Mouse (Mus musculus): ENCODE results near the gene Lrrc2. TPM values are rescaled to one million over a fixed set of nuclear protein-coding genes. Genes with fewer than 3 reads are reported as not detected.

Gene Lrrc2
- polyA plus RNA-seq (2012; ENCODE audit: insufficient read depth, insufficient read length, missing spikeins) = 0.15 TPM in 1 of 2 replicates, not detected in the other

DNA sequence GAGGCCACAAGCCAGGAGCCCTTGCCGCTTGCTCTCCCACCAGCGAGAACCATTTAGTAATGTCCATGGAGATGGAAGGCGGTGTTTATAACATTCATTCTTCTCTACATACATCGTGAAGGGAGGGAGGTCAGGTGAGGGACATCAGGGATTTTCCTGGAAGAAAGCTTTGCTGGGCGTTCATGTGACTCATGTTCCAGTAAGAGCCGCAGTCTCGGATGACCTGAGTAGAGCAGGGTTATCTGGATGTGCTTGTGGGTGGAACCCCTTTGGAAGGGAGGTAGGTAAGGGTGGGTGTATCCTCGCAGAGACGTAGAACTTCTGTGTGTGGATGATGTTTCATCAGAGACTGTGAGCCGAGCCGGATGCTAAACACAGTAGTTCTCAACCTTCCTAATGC is at the start of gene Lrrc2:
Lrrc2 (plus strand) TSS at position 149 of the 400 bp plus-strand sequence.
- 0 out of 2 replicates have a peak, but pooled peaks cover 3% of the 10 kb centered on the region for H3K4me1 ChIP-seq (ENCODE audit: control insufficient read depth, insufficient read depth, low read length)
- H3K4me3 ChIP-seq (ENCODE audit: insufficient read depth, low read length) = no peak within 1 kb of the TSS
- TF ChIP-seq POLR2A (IDR thresholded peaks at IDR 0.05; ENCODE audit: borderline replicate concordance, low read depth, low read length) = no peak
- no peak for TF ChIP-seq CTCF (IDR thresholded peaks at IDR 0.05; ENCODE audit: low read depth, low read length)
- no peak within 1 kb of the TSS for H3K27ac ChIP-seq (ENCODE audit: insufficient read depth, low read depth, low read length)

DNA sequence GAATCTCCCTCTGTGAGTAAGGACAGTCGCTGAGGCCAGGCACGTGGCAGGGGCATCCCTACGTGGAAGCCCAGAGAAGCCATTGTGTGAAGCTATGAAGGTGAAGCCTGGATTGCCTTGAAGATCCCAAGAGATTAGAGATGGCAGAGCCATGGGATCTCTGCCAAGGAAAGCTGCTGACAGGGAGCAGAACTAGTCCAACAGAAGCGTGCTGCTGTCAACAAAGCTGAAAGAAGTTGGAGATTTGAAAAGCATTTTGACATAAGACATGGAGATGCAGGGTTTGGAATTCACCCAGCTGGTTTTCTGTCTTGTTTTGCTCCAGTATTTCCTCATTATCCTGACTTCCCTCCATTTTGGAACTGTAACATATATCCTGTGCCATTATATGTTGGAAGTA is 49.1 kb upstream of the Lrrc2 start:
- TF ChIP-seq POLR2A (IDR thresholded peaks at IDR 0.05; ENCODE audit: borderline replicate concordance, low read depth, low read length) = no peak
- TF ChIP-seq CTCF (IDR thresholded peaks at IDR 0.05; ENCODE audit: low read depth, low read length) = no peak
- H3K4me3 ChIP-seq (ENCODE audit: insufficient read depth, low read length) = no peak overlapping the region
- H3K4me1 ChIP-seq (ENCODE audit: control insufficient read depth, insufficient read depth, low read length) = no peaks in the 10 kb centered on the region
- no peak overlapping the region for H3K27ac ChIP-seq (ENCODE audit: insufficient read depth, low read depth, low read length)

DNA sequence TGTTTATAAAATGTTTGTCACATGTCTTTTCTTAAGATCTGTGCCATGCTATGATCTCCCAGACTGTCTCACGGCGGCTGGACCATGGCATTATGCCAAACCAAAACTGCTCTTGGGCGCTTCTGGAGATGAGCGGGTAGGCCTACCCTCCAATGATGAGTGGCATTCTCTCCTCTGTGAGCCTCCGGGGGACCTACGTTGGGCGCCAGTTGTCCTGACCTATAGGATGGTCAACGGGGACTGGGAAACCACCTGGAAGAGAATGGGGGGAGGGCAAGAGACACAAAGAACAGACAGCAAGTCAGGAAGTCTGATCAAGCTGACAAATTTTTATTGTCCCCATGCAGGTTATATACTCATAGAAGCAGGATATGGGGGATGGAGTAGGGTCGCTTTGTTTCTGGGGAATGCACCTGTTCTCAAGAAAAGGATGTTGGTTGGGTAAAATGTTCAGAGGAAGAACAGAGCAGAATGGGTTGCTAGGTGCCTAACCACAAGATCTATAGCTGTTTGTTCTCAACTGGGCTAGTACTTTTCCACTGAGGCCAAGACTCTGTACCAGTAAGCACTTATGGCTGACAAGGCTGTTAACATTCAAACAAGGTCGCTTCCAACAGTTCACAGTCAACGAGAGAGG is 44.0 kb upstream of the Lrrc2 start:
- TF ChIP-seq CTCF (IDR thresholded peaks at IDR 0.05; ENCODE audit: low read depth, low read length) (no peak), POLR2A (IDR thresholded peaks at IDR 0.05; ENCODE audit: borderline replicate concordance, low read depth, low read length) (no peak)
- no peak overlapping the region for H3K4me3 ChIP-seq (ENCODE audit: insufficient read depth, low read length)
- no peak overlapping the region for H3K27ac ChIP-seq (ENCODE audit: insufficient read depth, low read depth, low read length)
- peaks cover 3% of the 10 kb centered on the region; the same call in 1 of the 2 replicates for H3K4me1 ChIP-seq (ENCODE audit: control insufficient read depth, insufficient read depth, low read length)

- Histone ChIP-seq H3K4me3 (ENCODE audit: insufficient read depth, low read length) (no peak overlapping the region), H3K27ac (ENCODE audit: insufficient read depth, low read depth, low read length) (no peak overlapping the region), H3K4me1 (ENCODE audit: control insufficient read depth, insufficient read depth, low read length) (peaks cover 3% of the 10 kb centered on the region; the same call in 1 of the 2 replicates)
- TF ChIP-seq POLR2A (IDR thresholded peaks at IDR 0.05; ENCODE audit: borderline replicate concordance, low read depth, low read length) = no peak
- no peak for TF ChIP-seq CTCF (IDR thresholded peaks at IDR 0.05; ENCODE audit: low read depth, low read length)
Measured at GRCm38 (mm10) chr9:110907838-110908630, 43.3 kb upstream of the Lrrc2 start.

DNA sequence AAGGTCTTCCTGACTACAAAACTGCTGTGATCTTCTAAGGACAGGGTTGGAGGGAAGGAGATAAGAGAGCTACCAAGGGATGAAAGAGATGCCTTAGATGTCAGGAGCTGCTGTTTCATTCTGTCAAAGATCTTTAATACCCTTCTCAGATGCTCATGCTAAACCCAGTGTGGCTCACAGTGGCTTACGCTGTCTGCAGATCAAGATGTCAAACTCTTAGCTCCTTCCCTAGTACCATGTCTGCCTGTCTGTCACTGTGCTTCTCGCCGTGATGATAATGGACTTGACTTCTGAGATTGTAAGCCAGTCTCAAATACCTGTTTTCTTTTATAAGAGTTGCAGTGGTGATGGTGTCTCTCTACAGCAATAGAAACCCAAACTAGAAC is 42.7 kb upstream of the Lrrc2 start:
- no peak overlapping the region for H3K4me3 ChIP-seq (ENCODE audit: insufficient read depth, low read length)
- TF ChIP-seq CTCF (IDR thresholded peaks at IDR 0.05; ENCODE audit: low read depth, low read length) (no peak), POLR2A (IDR thresholded peaks at IDR 0.05; ENCODE audit: borderline replicate concordance, low read depth, low read length) (no peak)
- no peak overlapping the region for H3K27ac ChIP-seq (ENCODE audit: insufficient read depth, low read depth, low read length)
- H3K4me1 ChIP-seq (ENCODE audit: control insufficient read depth, insufficient read depth, low read length) = peaks cover 3% of the 10 kb centered on the region; the same call in 1 of the 2 replicates

DNA sequence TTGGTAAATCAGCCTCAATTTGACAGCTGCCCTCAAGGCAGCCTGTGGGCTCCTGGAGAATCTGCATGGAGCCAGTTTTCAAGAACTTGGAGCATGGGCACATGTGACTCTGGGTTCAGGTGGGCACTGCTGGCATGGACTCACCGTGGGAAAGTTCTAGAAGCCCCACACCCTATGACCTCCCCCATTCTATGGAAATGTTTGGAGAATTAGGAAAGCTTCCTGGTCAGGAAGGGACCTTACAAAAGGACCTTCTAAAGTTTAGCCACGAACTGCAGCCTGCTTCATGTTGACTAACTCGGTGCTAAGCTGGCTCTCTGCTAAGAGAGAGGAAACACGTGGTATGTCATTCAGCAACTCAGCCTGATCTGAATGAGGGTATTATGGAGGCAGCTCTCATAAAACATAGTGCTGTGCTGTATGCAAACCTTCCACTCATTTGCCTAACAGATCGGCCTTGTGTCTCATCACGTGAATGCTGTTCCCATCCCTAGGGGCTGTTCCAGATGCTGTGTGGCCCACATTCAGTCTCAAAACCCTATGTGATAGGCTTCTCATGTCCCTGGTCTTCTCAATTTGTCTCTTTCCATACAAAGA is 41.9 kb upstream of the Lrrc2 start:
- Histone ChIP-seq H3K27ac (ENCODE audit: insufficient read depth, low read depth, low read length) (no peak overlapping the region), H3K4me1 (ENCODE audit: control insufficient read depth, insufficient read depth, low read length) (peaks cover 3% of the 10 kb centered on the region; the same call in 1 of the 2 replicates), H3K4me3 (ENCODE audit: insufficient read depth, low read length) (no peak overlapping the region)
- TF ChIP-seq POLR2A (IDR thresholded peaks at IDR 0.05; ENCODE audit: borderline replicate concordance, low read depth, low read length) (no peak), CTCF (IDR thresholded peaks at IDR 0.05; ENCODE audit: low read depth, low read length) (no peak)

GRCm38 (mm10) chr9:110914631-110915236 is 36.6 kb upstream of the Lrrc2 start:
- Histone ChIP-seq H3K27ac (ENCODE audit: insufficient read depth, low read depth, low read length) (no peak overlapping the region), H3K4me3 (ENCODE audit: insufficient read depth, low read length) (no peak overlapping the region), H3K4me1 (ENCODE audit: control insufficient read depth, insufficient read depth, low read length) (peaks cover under 1% of the 10 kb centered on the region; the same call in 1 of the 2 replicates)
- TF ChIP-seq POLR2A (IDR thresholded peaks at IDR 0.05; ENCODE audit: borderline replicate concordance, low read depth, low read length) = no peak
- TF ChIP-seq CTCF (IDR thresholded peaks at IDR 0.05; ENCODE audit: low read depth, low read length) = no peak

DNA sequence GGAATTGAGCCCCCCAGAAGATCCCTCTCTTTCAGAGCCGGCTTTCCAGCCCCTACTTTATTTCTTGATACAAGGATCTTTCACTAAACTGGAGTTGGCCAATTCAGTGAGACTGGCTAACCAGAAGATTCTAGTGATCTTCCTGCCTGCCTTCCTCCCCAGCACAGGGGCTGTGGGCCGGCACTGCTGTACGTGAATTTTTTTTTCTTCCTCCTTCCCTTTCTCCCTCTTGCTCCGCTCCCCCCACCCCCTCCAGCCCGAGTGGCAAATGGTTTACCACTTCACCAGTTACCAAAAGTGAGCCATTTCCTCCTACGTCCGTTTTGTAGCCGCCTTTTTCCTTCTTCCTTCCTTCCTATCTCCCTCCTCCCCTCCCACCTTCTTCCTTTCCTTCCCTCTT is 35.9 kb upstream of the Lrrc2 start:
- no peak overlapping the region for H3K27ac ChIP-seq (ENCODE audit: insufficient read depth, low read depth, low read length)

DNA sequence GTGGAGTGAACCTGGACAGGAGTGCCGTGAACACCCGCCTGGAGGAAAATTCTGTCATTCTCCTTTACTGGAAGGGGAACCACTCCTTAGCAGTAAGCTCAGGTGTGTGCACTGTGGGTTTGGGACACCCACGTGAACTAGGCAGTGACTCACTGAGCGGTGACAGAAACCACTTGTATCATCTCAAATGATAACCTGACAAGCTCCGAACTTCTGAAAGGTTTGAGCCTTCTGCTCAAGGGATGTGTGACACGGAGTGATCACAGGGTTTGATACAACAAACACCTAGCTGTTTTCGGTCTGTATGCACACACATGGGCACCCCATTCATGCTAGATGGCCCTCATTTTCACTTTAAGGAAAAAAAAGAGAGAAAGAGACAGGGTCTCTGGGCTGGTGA is 34.6 kb upstream of the Lrrc2 start, which contains the start of gene Fam240a:
Fam240a (minus strand) TSS at position 76 of the 400 bp plus-strand sequence.
- Histone ChIP-seq H3K4me3 (ENCODE audit: insufficient read depth, low read length) (no peak within 1 kb of the TSS), H3K4me1 (ENCODE audit: control insufficient read depth, insufficient read depth, low read length) (no peaks in the 10 kb centered on the region), H3K27ac (ENCODE audit: insufficient read depth, low read depth, low read length) (no peak within 1 kb of the TSS)
- TF ChIP-seq POLR2A (IDR thresholded peaks at IDR 0.05; ENCODE audit: borderline replicate concordance, low read depth, low read length) = no peak
- TF ChIP-seq CTCF (IDR thresholded peaks at IDR 0.05; ENCODE audit: low read depth, low read length) = no peak

More for the DNA sequence above, 35.9 kb upstream of the Lrrc2 start:
- Histone ChIP-seq H3K4me1 (ENCODE audit: control insufficient read depth, insufficient read depth, low read length) (no peaks in the 10 kb centered on the region), H3K4me3 (ENCODE audit: insufficient read depth, low read length) (no peak overlapping the region)
- no peak for TF ChIP-seq POLR2A (IDR thresholded peaks at IDR 0.05; ENCODE audit: borderline replicate concordance, low read depth, low read length)
- TF ChIP-seq CTCF (IDR thresholded peaks at IDR 0.05; ENCODE audit: low read depth, low read length) = no peak
